Mouse (Mus musculus) intestine, embryonic 16.5 days (tissue): ENCODE measurements at regions not wholly inside any gene's neighbourhood (a gene's known extent, or its start where the extent isn't known, plus 50 kb on each side); places are given as distances from the start of the nearest gene placed in this dataset.

ENCODE experiments used
- ATAC-seq: fragments of 200-750 bp; cut with Nextera tagmentation; 2 replicates; pipeline ENCODE4 v1.8.0; 2017; ENCODE audit warnings: moderate TSS enrichment, moderate library complexity
- H3K27ac ChIP-seq: fragments of 300-500 bp; sonication (generic); 2 replicates; pipeline ENCODE4 v1.5.1; 2014; ENCODE audit warnings: mild to moderate bottlenecking, low read length
- H3K27me3 ChIP-seq: fragments of 300-500 bp; sonication (generic); replicated peaks from 2 replicates; pipeline ENCODE4 v1.6.1; 2014; ENCODE audit warnings: low read length, control low read depth, mixed read lengths; ENCODE audit not compliant: control insufficient read depth, insufficient read depth
- H3K36me3 ChIP-seq: fragments of 300-500 bp; sonication (generic); 2 replicates; pipeline ENCODE4 v1.6.1; 2014; ENCODE audit warnings: low read length, control low read depth; ENCODE audit not compliant: control insufficient read depth, insufficient read depth
- H3K4me1 ChIP-seq: fragments of 300-500 bp; sonication (generic); 2 replicates; pipeline ENCODE4 v1.6.1; 2014; ENCODE audit warnings: low read length, control low read depth, mixed read lengths; ENCODE audit not compliant: control insufficient read depth, insufficient read depth
- H3K4me2 ChIP-seq: fragments of 300-500 bp; sonication (generic); 2 replicates; pipeline ENCODE4 v1.6.1; 2014; ENCODE audit warnings: low read depth, low read length, control low read depth
- H3K4me3 ChIP-seq: fragments of 300-500 bp; sonication (generic); 2 replicates; pipeline ENCODE4 v1.5.1; 2014; ENCODE audit warnings: mild to moderate bottlenecking, low read length
- H3K9ac ChIP-seq: fragments of 300-500 bp; sonication (generic); 2 replicates; pipeline ENCODE4 v1.6.1; 2014; ENCODE audit warnings: low read depth, low read length
- H3K9me3 ChIP-seq: fragments of 300-500 bp; sonication (generic); 2 replicates; pipeline ENCODE4 v1.6.1; 2016; ENCODE audit warnings: low read length, control low read depth; ENCODE audit not compliant: control insufficient read depth
- WGBS: fragments of 180-500 bp; shearing (Covaris S2); extraction: QIAGEN DNeasy Blood & Tissue Kit; methylation state at CpG from one replicate; pipeline ENCODE4 v1.1.7; 2014; 5-methylcytosine and 5-hydroxymethylcytosine counted together

DNA sequence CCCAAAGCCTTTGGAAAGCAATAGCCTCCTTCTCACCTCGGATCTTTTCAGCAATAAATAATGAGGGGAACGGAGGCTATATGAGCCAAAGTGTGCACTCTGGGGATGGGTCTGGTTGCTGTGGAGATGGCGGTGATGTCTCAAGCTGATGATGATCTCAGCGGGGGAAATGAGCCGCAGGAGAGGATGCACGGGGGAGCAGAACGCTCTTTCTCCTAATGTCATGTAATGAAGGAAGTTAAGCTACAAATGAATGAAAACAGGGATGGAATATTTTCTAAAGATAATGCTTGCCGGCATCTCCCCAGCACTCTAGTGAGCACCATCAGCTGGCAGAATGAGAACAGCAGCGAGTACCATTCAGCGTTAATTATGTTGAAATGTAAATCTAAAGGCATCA, 355.7 kb downstream of the Lmx1a start:
- H3K9me3 ChIP-seq, result no peaks in the 10 kb centered on the region
- H3K27me3 ChIP-seq, result no peaks in the 10 kb centered on the region
- H3K4me3 ChIP-seq, result no peak overlapping the region
- no peak for ATAC-seq
- H3K4me2 ChIP-seq, result no peak overlapping the region
- WGBS, result 63% methylated on average over 10 of the region's 10 CpGs
- H3K27ac ChIP-seq, result no peak overlapping the region
- H3K9ac ChIP-seq, result no peak overlapping the region
- no peaks in the 10 kb centered on the region for H3K36me3 ChIP-seq
- H3K4me1 ChIP-seq, result no peaks in the 10 kb centered on the region

DNA sequence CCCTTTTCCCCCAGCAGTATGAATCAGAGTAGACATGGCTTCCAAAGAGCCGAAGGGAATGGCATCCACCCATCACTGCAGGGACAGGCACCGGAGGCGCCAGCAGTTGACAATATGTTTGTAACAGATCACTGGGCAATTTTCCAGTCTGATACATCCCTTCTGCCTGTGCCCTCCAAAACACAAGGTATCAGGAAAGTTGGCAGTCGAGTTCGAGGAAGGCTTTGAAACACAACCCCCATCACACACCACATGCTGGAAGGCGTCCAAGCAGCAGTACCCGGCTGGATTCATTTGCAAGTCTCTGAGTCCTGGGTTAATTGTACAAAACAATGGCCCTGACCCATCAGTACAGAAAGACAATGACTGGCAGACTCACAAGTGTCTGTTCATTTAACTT, 357.3 kb downstream of the Lmx1a start:
- Histone ChIP-seq H3K9ac (no peak overlapping the region), H3K4me2 (no peak overlapping the region), H3K9me3 (no peaks in the 10 kb centered on the region), H3K27ac (no peak overlapping the region), H3K36me3 (no peaks in the 10 kb centered on the region), H3K4me1 (no peaks in the 10 kb centered on the region), H3K4me3 (no peak overlapping the region), H3K27me3 (no peaks in the 10 kb centered on the region)
- no peak for ATAC-seq
- WGBS, result 77% methylated on average over 7 of the region's 7 CpGs

DNA sequence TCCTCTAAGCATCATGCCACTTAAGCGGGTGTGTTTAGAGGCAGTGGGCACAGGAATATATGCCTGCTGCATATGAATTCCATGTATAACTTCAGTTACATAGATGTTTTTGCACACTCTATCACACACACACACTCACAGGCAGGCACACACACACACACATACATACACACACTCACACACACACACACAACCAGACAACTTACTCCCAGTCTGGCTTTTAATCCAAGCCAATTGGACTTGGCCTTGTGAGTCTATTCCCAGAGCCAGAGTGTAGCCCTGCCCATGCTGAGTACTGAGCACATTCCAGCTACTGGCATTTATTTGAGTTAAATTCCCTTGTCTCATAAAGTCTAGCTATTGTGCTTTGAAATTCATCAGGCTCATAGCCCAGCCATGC, 357.7 kb downstream of the Lmx1a start:
- no peak for ATAC-seq

DNA sequence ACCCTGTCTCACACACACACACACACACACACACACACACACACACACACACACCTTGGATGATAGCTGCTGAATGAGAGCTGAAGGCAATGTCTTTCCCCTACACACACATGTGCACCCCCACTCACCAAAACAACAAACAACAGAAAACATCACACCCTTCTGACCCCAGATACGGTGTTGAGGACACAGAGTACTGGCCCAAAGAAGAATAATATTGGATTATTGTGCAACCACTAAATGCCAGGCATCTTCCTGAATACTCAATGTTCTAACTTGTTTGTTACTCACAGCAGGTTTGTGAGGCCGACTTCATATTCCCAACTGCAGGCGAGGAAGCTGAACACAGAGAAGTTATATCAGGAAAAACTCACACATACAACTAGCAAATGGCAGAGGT, 360.9 kb downstream of the Lmx1a start:
- no peak overlapping the region for H3K27ac ChIP-seq
- ATAC-seq, result no peak
- no peaks in the 10 kb centered on the region for H3K4me1 ChIP-seq
- no peak overlapping the region for H3K4me3 ChIP-seq
- no peaks in the 10 kb centered on the region for H3K27me3 ChIP-seq
- 87% methylated on average over 3 of the region's 3 CpGs for WGBS
- no peak overlapping the region for H3K4me2 ChIP-seq
- no peaks in the 10 kb centered on the region for H3K36me3 ChIP-seq
- no peak overlapping the region for H3K9ac ChIP-seq
- no peaks in the 10 kb centered on the region for H3K9me3 ChIP-seq

More for the DNA sequence above, 357.7 kb downstream of the Lmx1a start:
- no peaks in the 10 kb centered on the region for H3K9me3 ChIP-seq
- H3K4me3 ChIP-seq, result no peak overlapping the region
- 94% methylated on average over 1 of the region's 1 CpGs for WGBS
- no peaks in the 10 kb centered on the region for H3K36me3 ChIP-seq
- no peak overlapping the region for H3K9ac ChIP-seq
- H3K4me1 ChIP-seq, result no peaks in the 10 kb centered on the region
- H3K27me3 ChIP-seq, result no peaks in the 10 kb centered on the region
- H3K4me2 ChIP-seq, result no peak overlapping the region
- H3K27ac ChIP-seq, result no peak overlapping the region

DNA sequence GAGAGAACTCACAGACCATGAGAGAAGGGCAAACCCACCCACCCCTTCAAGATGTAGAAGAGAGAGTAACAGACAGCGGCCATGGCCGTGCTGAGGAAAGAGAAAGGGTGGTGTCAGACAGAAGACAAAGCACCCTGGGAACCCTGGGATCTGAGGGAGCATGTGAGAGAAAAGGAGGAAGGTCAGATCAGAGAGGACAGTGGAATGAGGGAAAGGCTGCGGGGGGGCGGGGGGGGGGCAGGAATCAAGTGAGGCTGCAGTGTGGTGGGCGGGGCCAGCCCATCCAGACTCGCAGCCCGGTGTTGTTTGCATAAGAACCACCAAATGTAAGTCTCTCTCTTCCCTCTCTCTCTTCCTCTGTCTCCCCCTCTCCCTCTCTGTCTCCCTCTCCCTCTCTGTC, 367.4 kb downstream of the Lmx1a start:
- Histone ChIP-seq H3K27me3 (no peaks in the 10 kb centered on the region), H3K4me2 (0 out of 2 replicates have a peak overlapping the region, but pooled peaks have one; percentile 1), H3K27ac (no peak overlapping the region), H3K4me1 (no peaks in the 10 kb centered on the region), H3K4me3 (no peak overlapping the region), H3K36me3 (no peaks in the 10 kb centered on the region), H3K9me3 (no peaks in the 10 kb centered on the region), H3K9ac (no peak overlapping the region)
- WGBS, result 2% methylated on average over 6 of the region's 7 CpGs
- no peak for ATAC-seq

DNA sequence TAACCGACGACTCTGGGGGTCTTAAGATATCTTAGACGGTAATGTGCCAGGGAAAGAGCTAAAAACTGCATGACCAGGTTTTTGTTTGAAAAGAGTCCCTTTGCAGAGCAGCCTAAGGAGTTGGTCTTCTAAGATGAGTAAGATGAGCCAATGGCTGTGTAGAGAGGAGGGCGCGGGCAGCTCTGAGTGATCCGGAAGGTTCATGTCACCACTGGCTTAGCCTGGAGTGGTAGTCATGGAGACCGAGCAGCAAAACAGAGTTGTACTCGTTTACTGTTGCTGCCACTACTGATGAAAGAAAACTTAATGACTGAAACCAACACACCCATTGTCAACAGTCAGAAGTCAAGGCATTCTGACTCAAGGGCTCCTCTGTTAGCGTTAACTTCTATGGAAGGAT, 368.4 kb downstream of the Lmx1a start:
- Histone ChIP-seq H3K9me3 (no peaks in the 10 kb centered on the region), H3K36me3 (no peaks in the 10 kb centered on the region), H3K4me3 (no peak overlapping the region), H3K27ac (no peak overlapping the region), H3K4me2 (no peak overlapping the region), H3K4me1 (no peaks in the 10 kb centered on the region), H3K9ac (no peak overlapping the region), H3K27me3 (no peaks in the 10 kb centered on the region)
- WGBS, result 80% methylated on average over 9 of the region's 9 CpGs
- no peak for ATAC-seq

DNA sequence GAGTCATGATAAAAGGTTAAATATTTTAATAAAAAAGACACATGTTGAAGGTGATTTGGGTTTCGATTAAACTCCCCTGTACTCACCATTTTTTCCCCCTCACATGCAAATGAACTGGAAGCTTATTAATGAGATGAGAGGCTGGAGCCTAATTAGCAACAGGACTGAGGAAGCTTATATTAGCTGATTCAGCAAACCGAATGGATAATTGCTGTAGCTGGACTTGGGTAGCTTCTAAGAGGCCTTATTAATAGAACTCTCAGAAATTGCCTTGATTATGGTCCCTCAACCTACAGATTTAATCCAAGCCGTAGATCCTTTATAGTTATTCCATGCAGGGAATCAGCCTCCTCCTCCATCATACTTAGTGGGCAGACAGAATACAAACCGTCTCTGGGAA, 369.7 kb downstream of the Lmx1a start:
- no peak for ATAC-seq
- H3K36me3 ChIP-seq, result no peaks in the 10 kb centered on the region
- WGBS, result 84% methylated on average over 4 of the region's 4 CpGs
- H3K4me3 ChIP-seq, result no peak overlapping the region
- no peaks in the 10 kb centered on the region for H3K9me3 ChIP-seq
- no peak overlapping the region for H3K4me2 ChIP-seq
- H3K27ac ChIP-seq, result no peak overlapping the region
- H3K9ac ChIP-seq, result no peak overlapping the region
- no peaks in the 10 kb centered on the region for H3K27me3 ChIP-seq
- no peaks in the 10 kb centered on the region for H3K4me1 ChIP-seq

DNA sequence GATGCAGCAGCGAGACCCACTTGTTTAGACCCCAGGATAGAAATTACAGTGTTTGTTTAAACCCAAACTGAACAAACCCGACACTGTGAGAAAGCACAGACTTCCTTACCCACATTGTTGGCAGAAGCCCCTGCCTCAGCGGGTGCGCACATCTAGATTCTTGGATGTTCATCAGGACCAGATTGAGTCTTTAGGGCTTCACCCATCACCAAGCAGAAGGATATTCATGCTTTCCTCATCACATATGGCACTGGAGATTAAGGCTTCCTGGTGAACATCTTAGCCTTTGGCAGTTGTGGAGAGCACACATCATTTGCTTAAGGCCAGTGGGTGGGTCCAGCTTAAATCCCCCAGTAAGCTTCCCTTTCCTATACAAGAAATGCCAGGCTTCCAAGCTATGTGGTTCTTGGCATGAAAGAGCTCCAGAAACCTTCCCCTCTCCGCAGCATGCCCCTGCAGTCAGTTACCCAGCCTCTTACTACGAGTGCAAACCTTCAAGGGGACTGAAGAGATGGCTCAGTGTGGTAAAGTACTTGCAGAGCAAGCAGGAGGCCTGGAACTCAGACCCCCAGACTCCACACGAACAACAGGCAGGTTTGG, 367.9 kb downstream of the Pbx1 start:
- Histone ChIP-seq H3K9ac (no peak overlapping the region), H3K27me3 (no peaks in the 10 kb centered on the region), H3K4me1 (no peaks in the 10 kb centered on the region), H3K27ac (no peak overlapping the region), H3K9me3 (no peaks in the 10 kb centered on the region), H3K4me3 (no peak overlapping the region), H3K4me2 (no peak overlapping the region), H3K36me3 (no peaks in the 10 kb centered on the region)
- no peak for ATAC-seq
- WGBS, result 64% methylated on average over 7 of the region's 7 CpGs

DNA sequence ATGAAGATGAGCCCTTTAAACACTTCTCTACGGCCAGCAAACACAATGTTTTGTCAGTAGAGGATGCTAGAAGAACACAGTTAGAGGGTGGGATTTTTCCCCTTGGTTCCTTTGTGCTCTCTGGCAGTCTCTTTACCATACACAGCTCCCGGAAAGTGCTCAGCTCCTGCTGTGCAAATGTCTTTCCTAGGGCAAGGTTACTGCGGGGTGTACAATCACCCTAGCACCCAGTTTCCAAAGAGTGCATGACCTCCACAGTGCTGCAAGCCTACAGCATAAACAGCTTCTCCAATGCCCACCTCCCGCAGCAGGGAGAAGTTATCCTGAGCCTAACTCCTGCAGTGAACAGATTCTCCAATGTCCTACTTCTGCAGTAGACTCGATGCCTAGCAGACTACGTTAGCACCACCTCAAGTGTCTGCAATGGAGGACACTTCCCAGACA, 366.4 kb downstream of the Pbx1 start:
- 58% methylated on average over 6 of the region's 6 CpGs for WGBS
- H3K4me1 ChIP-seq, result no peaks in the 10 kb centered on the region
- H3K9ac ChIP-seq, result no peak overlapping the region
- no peak overlapping the region for H3K4me3 ChIP-seq
- no peak overlapping the region for H3K27ac ChIP-seq
- no peaks in the 10 kb centered on the region for H3K36me3 ChIP-seq
- H3K9me3 ChIP-seq, result no peaks in the 10 kb centered on the region
- H3K27me3 ChIP-seq, result no peaks in the 10 kb centered on the region
- no peak for ATAC-seq
- H3K4me2 ChIP-seq, result no peak overlapping the region

DNA sequence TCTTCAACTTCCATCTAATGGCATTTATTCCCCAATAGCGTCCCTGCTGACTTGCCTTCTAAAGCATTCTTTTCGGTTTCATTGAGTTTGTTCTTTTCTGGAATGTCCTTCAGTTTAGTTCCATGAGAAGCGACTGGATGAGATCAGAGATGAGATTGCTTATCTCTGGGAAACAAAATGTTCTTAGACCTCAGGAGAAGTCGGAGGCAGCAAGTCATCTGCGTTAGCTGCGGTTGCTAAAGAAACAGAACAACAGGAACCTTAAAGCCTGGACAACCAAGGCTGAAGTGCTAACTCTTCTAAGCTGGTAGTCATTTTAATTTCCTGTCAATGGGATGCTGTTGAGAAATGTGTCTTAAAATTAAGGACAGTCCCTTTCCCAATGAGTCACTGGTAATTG, 365.3 kb downstream of the Pbx1 start:
- H3K27me3 ChIP-seq, result no peaks in the 10 kb centered on the region
- H3K9me3 ChIP-seq, result no peaks in the 10 kb centered on the region
- WGBS, result 65% methylated on average over 6 of the region's 6 CpGs
- no peak overlapping the region for H3K27ac ChIP-seq
- no peak for ATAC-seq
- H3K36me3 ChIP-seq, result no peaks in the 10 kb centered on the region
- H3K4me1 ChIP-seq, result no peaks in the 10 kb centered on the region
- no peak overlapping the region for H3K4me2 ChIP-seq
- no peak overlapping the region for H3K4me3 ChIP-seq
- no peak overlapping the region for H3K9ac ChIP-seq
